Mouse (Mus musculus) neural tube, embryonic 10.5 days (tissue): ENCODE measurements at regions not wholly inside any gene's neighbourhood (a gene's known extent, or its start where the extent isn't known, plus 50 kb on each side); places are given as distances from the start of the nearest gene placed in this dataset.
"Not testable (repeated sequence)": the region's sequence is repeated elsewhere in the genome, so short reads cannot be mapped to it uniquely, and the experiment has no call there.

Experiments used
- DNase-seq: peaks from one replicate; pipeline ENCODE4 v3.0.0-alpha.2; 2017; ENCODE audit warnings: low spot score; ENCODE audit errors: extremely low spot score

- not testable (repeated sequence) for DNase-seq
Measured at GRCm38 (mm10) chr1:184669173-184669572, 63.2 kb downstream of the Hlx start.

GRCm38 (mm10) chr1:184668428-184668827 is 64.0 kb downstream of the Hlx start:
- no peak for DNase-seq

GRCm38 (mm10) chr1:184668022-184668421 is 64.4 kb downstream of the Hlx start:
- DNase-seq = no peak

GRCm38 (mm10) chr1:184665243-184665642 is 67.2 kb downstream of the Hlx start:
- no peak for DNase-seq

- no peak for DNase-seq
Measured at GRCm38 (mm10) chr1:184664098-184664375, 68.4 kb downstream of the Hlx start.

- no peak for DNase-seq
Measured at GRCm38 (mm10) chr1:184663300-184664097, 68.9 kb downstream of the Hlx start.

- DNase-seq = no peak
Measured at GRCm38 (mm10) chr1:184650541-184651105, 81.8 kb downstream of the Hlx start.

- DNase-seq = no peak
Measured at GRCm38 (mm10) chr1:184647920-184648540, 84.4 kb downstream of the Hlx start.

- DNase-seq = no peak
Measured at GRCm38 (mm10) chr1:184644767-184645598, 87.4 kb downstream of the Hlx start.

- DNase-seq = no peak
Measured at GRCm38 (mm10) chr1:184630695-184631475, 101.5 kb downstream of the Hlx start.

- no peak for DNase-seq
Measured at GRCm38 (mm10) chr1:184629194-184629593, 103.2 kb downstream of the Hlx start.

GRCm38 (mm10) chr1:184628566-184629168 is 103.8 kb downstream of the Hlx start:
- DNase-seq = no peak

- no peak for DNase-seq
Measured at GRCm38 (mm10) chr1:184622462-184622861, 110.0 kb downstream of the Hlx start.

- no peak for DNase-seq
Measured at GRCm38 (mm10) chr1:184621950-184622349, 110.5 kb downstream of the Hlx start.

- no peak for DNase-seq
Measured at GRCm38 (mm10) chr1:184617853-184618454, 114.5 kb downstream of the Hlx start.

- DNase-seq = no peak
Measured at GRCm38 (mm10) chr1:184615991-184616390, 116.4 kb downstream of the Hlx start.

- no peak for DNase-seq
Measured at GRCm38 (mm10) chr1:184614699-184615415, 117.6 kb downstream of the Hlx start.

GRCm38 (mm10) chr1:184612880-184613279 is 119.5 kb downstream of the Hlx start:
- DNase-seq = no peak

- no peak for DNase-seq
Measured at GRCm38 (mm10) chr1:184608938-184609337, 123.5 kb downstream of the Hlx start.

GRCm38 (mm10) chr1:184608338-184608737 is 124.1 kb downstream of the Hlx start:
- DNase-seq = no peak
